Mouse (Mus musculus): Measurements from ENCODE around the gene Camsap2. TPM values are rescaled to one million over a fixed set of nuclear protein-coding genes. Genes with fewer than 3 reads are reported as not detected.

Camsap2 gene
- 8.7 and 9.5 TPM in 2 replicates for polyA plus RNA-seq (2015; fragmentation: Nextera tagmentation; extraction: Ambion mirVana)

GRCm38 (mm10) chr1:136345454-136346372, at the start of gene Camsap2:
Camsap2 (minus strand) TSS chr1:136346104.
- Histone ChIP-seq H3K4me2 (peak within 1 kb of the TSS; percentile 77), H3K27me3 (replicated peaks) (no peaks in the 10 kb centered on the region), H3K9ac (peak within 1 kb of the TSS; percentile 67), H3K4me3 (replicated peaks) (peak within 1 kb of the TSS; percentile 91), H3K4me1 (peaks cover 6% of the 10 kb centered on the region), H3K36me3 (no peaks in the 10 kb centered on the region), H3K27ac (peak within 1 kb of the TSS; percentile 96), H3K9me3 (no peaks in the 10 kb centered on the region)
- ATAC-seq (ENCODE audit: insufficient read depth, low FRiP score, low read depth) = peak; percentile 96
- 0% methylated on average over 101 of the region's 121 CpGs for WGBS

- WGBS = 40% methylated on average over 5 of the region's 5 CpGs
- Histone ChIP-seq H3K4me1 (no peaks in the 10 kb centered on the region), H3K9me3 (no peaks in the 10 kb centered on the region), H3K4me3 (replicated peaks) (no peak overlapping the region), H3K27ac (no peak overlapping the region), H3K27me3 (replicated peaks) (no peaks in the 10 kb centered on the region), H3K36me3 (no peaks in the 10 kb centered on the region), H3K4me2 (no peak overlapping the region), H3K9ac (no peak overlapping the region)
- ATAC-seq (ENCODE audit: insufficient read depth, low FRiP score, low read depth) = no peak
These were observed 49.2 kb upstream of the Camsap2 start for GRCm38 (mm10) chr1:136395073-136395472.

- no peak for ATAC-seq (ENCODE audit: insufficient read depth, low FRiP score, low read depth)
- H3K27me3 ChIP-seq (replicated peaks) = no peaks in the 10 kb centered on the region
- H3K9me3 ChIP-seq = no peaks in the 10 kb centered on the region
- no peaks in the 10 kb centered on the region for H3K4me1 ChIP-seq
- no peaks in the 10 kb centered on the region for H3K36me3 ChIP-seq
- H3K4me2 ChIP-seq = no peak overlapping the region
- no peak overlapping the region for H3K9ac ChIP-seq
- no peak overlapping the region for H3K27ac ChIP-seq
- 36% methylated on average over 10 of the region's 10 CpGs for WGBS
- H3K4me3 ChIP-seq (replicated peaks) = no peak overlapping the region
These were observed 48.6 kb upstream of the Camsap2 start for GRCm38 (mm10) chr1:136394506-136394905.

- Histone ChIP-seq H3K27me3 (replicated peaks) (no peaks in the 10 kb centered on the region), H3K4me2 (no peak overlapping the region), H3K36me3 (no peaks in the 10 kb centered on the region), H3K27ac (no peak overlapping the region), H3K4me3 (replicated peaks) (no peak overlapping the region), H3K9ac (no peak overlapping the region), H3K4me1 (no peaks in the 10 kb centered on the region), H3K9me3 (no peaks in the 10 kb centered on the region)
- 37% methylated on average over 5 of the region's 6 CpGs for WGBS
- ATAC-seq (ENCODE audit: insufficient read depth, low FRiP score, low read depth) = no peak
These were observed 41.0 kb upstream of the Camsap2 start for GRCm38 (mm10) chr1:136386914-136387313.

GRCm38 (mm10) chr1:136381583-136381982, 35.7 kb upstream of the Camsap2 start:
- Histone ChIP-seq H3K27ac (no peak overlapping the region), H3K9ac (no peak overlapping the region), H3K27me3 (replicated peaks) (no peaks in the 10 kb centered on the region), H3K4me1 (no peaks in the 10 kb centered on the region), H3K4me2 (no peak overlapping the region), H3K36me3 (no peaks in the 10 kb centered on the region), H3K9me3 (no peaks in the 10 kb centered on the region), H3K4me3 (replicated peaks) (no peak overlapping the region)
- no peak for ATAC-seq (ENCODE audit: insufficient read depth, low FRiP score, low read depth)
- 86% methylated on average over 5 of the region's 5 CpGs for WGBS

GRCm38 (mm10) chr1:136381169-136381568, 35.3 kb upstream of the Camsap2 start:
- H3K4me3 ChIP-seq (replicated peaks) = no peak overlapping the region
- WGBS = 68% methylated on average over 6 of the region's 6 CpGs
- no peaks in the 10 kb centered on the region for H3K27me3 ChIP-seq (replicated peaks)
- no peak overlapping the region for H3K27ac ChIP-seq
- H3K9ac ChIP-seq = no peak overlapping the region
- H3K36me3 ChIP-seq = no peaks in the 10 kb centered on the region
- H3K4me1 ChIP-seq = no peaks in the 10 kb centered on the region
- no peaks in the 10 kb centered on the region for H3K9me3 ChIP-seq
- no peak overlapping the region for H3K4me2 ChIP-seq
- no peak for ATAC-seq (ENCODE audit: insufficient read depth, low FRiP score, low read depth)

GRCm38 (mm10) chr1:136380606-136381005, 34.7 kb upstream of the Camsap2 start:
- no peak for ATAC-seq (ENCODE audit: insufficient read depth, low FRiP score, low read depth)
- Histone ChIP-seq H3K27me3 (replicated peaks) (no peaks in the 10 kb centered on the region), H3K27ac (no peak overlapping the region), H3K9me3 (no peaks in the 10 kb centered on the region), H3K4me1 (no peaks in the 10 kb centered on the region), H3K9ac (no peak overlapping the region), H3K36me3 (no peaks in the 10 kb centered on the region), H3K4me2 (no peak overlapping the region), H3K4me3 (replicated peaks) (no peak overlapping the region)
- 95% methylated on average over 8 of the region's 8 CpGs for WGBS

- H3K27me3 ChIP-seq (replicated peaks) = no peaks in the 10 kb centered on the region
- WGBS = 82% methylated on average over 4 of the region's 4 CpGs
- no peaks in the 10 kb centered on the region for H3K36me3 ChIP-seq
- ATAC-seq (ENCODE audit: insufficient read depth, low FRiP score, low read depth) = no peak
- H3K4me3 ChIP-seq (replicated peaks) = no peak overlapping the region
- H3K4me2 ChIP-seq = no peak overlapping the region
- H3K9me3 ChIP-seq = no peaks in the 10 kb centered on the region
- no peaks in the 10 kb centered on the region for H3K4me1 ChIP-seq
- no peak overlapping the region for H3K27ac ChIP-seq
- H3K9ac ChIP-seq = no peak overlapping the region
These were observed 34.3 kb upstream of the Camsap2 start for GRCm38 (mm10) chr1:136380161-136380560.

GRCm38 (mm10) chr1:136379261-136379660, 33.4 kb upstream of the Camsap2 start:
- Histone ChIP-seq H3K9ac (no peak overlapping the region), H3K4me2 (no peak overlapping the region), H3K9me3 (no peaks in the 10 kb centered on the region), H3K4me1 (no peaks in the 10 kb centered on the region), H3K27ac (no peak overlapping the region), H3K36me3 (no peaks in the 10 kb centered on the region), H3K4me3 (replicated peaks) (no peak overlapping the region), H3K27me3 (replicated peaks) (no peaks in the 10 kb centered on the region)
- ATAC-seq (ENCODE audit: insufficient read depth, low FRiP score, low read depth) = no peak
- 92% methylated on average over 7 of the region's 7 CpGs for WGBS

DNA sequence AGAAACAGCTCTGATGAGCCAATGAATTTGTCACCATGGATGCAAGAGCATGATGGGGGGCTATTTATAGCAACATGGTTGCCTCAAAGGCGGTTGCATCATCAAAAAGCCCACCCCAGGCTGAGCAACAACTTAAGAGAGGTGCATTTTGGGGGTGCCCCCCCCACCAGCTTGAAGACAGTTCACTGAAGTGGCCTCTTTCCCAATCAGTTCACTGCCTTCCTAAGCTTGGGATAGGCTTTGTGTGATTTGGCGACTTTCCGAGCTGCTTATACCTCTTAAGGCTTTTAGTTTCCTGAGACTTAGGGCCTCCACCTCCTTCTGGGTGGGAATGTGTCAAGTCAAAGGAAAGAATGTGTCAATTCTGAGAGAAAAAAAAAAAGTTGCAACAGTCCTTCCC, 20.1 kb upstream of the Camsap2 start:
- Histone ChIP-seq H3K4me3 (replicated peaks) (no peak overlapping the region), H3K4me1 (no peaks in the 10 kb centered on the region), H3K9ac (no peak overlapping the region), H3K36me3 (no peaks in the 10 kb centered on the region), H3K27me3 (replicated peaks) (no peaks in the 10 kb centered on the region), H3K9me3 (no peaks in the 10 kb centered on the region), H3K4me2 (no peak overlapping the region), H3K27ac (no peak overlapping the region)
- WGBS = 76% methylated on average over 3 of the region's 3 CpGs
- ATAC-seq (ENCODE audit: insufficient read depth, low FRiP score, low read depth) = no peak

GRCm38 (mm10) chr1:136364711-136365110, 18.8 kb upstream of the Camsap2 start:
- WGBS = 76% methylated on average over 14 of the region's 19 CpGs
- Histone ChIP-seq H3K9me3 (no peaks in the 10 kb centered on the region), H3K27me3 (replicated peaks) (no peaks in the 10 kb centered on the region), H3K9ac (no peak overlapping the region), H3K36me3 (no peaks in the 10 kb centered on the region), H3K27ac (no peak overlapping the region), H3K4me2 (no peak overlapping the region), H3K4me3 (replicated peaks) (no peak overlapping the region), H3K4me1 (no peaks in the 10 kb centered on the region)
- no peak for ATAC-seq (ENCODE audit: insufficient read depth, low FRiP score, low read depth)

GRCm38 (mm10) chr1:136363035-136363434, 17.1 kb upstream of the Camsap2 start:
- Histone ChIP-seq H3K27ac (no peak overlapping the region), H3K9me3 (no peaks in the 10 kb centered on the region), H3K4me3 (replicated peaks) (no peak overlapping the region), H3K27me3 (replicated peaks) (no peaks in the 10 kb centered on the region), H3K4me2 (no peak overlapping the region), H3K9ac (no peak overlapping the region), H3K4me1 (no peaks in the 10 kb centered on the region), H3K36me3 (no peaks in the 10 kb centered on the region)
- ATAC-seq (ENCODE audit: insufficient read depth, low FRiP score, low read depth) = no peak
- WGBS = 66% methylated on average over 6 of the region's 6 CpGs
